23 mouse cellular contexts compared by ENCODE assay signal in genomic region chr4:133687126-133687525, GRCm38 (mm10). TPM values are rescaled to one million over a fixed set of nuclear protein-coding genes. Genes with fewer than 3 reads are reported as not detected.
DNase-seq lines count a peak whose midpoint lies in the region; TF ChIP-seq lines count a peak whose summit lies in the region.
"Had no signal": no experiment of that assay in that cellular context is flagged by ENCODE, and none has a peak within 500 bp of the region (broad histone marks: within the 10 kb centered on the region; RNA-seq: fewer than 3 reads in every experiment).

No protein-coding gene starts in this region.

- H3K36me3 ChIP-seq in CH12.LX (replicated peaks in 1 of 2; ENCODE audit: control insufficient read depth in 1 of 2, insufficient read depth in 1 of 2, low read length in 1 of 2) = peaks cover 89 to 97% of the 10 kb centered on the region in 2 experiments
- peaks cover 0 to 43% of the 10 kb centered on the region in 2 experiments; a peak in 2 of 4 replicates for H3K36me3 ChIP-seq in MEL (ENCODE audit: control insufficient read depth in 1 of 2, insufficient read depth in 2 of 2, low read length in 2 of 2)

- TF ChIP-seq RAD21 in CH12.LX (IDR thresholded peaks at IDR 0.05; ENCODE audit: low read depth, low read length) = no peak
- no peak for TF ChIP-seq RAD21 in MEL (IDR thresholded peaks at IDR 0.05; ENCODE audit: low read depth, low read length)

- TF ChIP-seq CTCF in CH12.LX (conservative IDR thresholded peaks at IDR 0.05 in 1 of 2, IDR thresholded peaks at IDR 0.05 in 1 of 2; ENCODE audit: low read depth in 2 of 2, low read length in 2 of 2) (no peak), MEL (IDR thresholded peaks at IDR 0.05 in 2 of 3, conservative IDR thresholded peaks at IDR 0.05 in 1 of 3; ENCODE audit: control insufficient read depth in 1 of 3, insufficient read depth in 1 of 3, low read depth in 2 of 3, low read length in 3 of 3, poor library complexity in 1 of 3, severe bottlenecking in 1 of 3) (no peak)

- H3K27me3 ChIP-seq in CH12.LX (replicated peaks) (no peaks in the 10 kb centered on the region), MEL (ENCODE audit: control insufficient read depth in 1 of 2, insufficient read depth in 2 of 2, low read length in 2 of 2) (no peaks in the 10 kb centered on the region)
- H3K27me3 ChIP-seq: embryonic facial prominence, embryonic 13.5 days; embryonic facial prominence, embryonic 15.5 days; forebrain, embryonic 12.5 days had no signal

- TF ChIP-seq POLR2A in CH12.LX (IDR thresholded peaks at IDR 0.05; ENCODE audit: low read depth, low read length) = 0 out of 2 replicates have a peak, but pooled peaks have one; percentile 11
- no peak for TF ChIP-seq POLR2A in MEL (IDR thresholded peaks at IDR 0.05; ENCODE audit: control insufficient read depth in 1 of 2, insufficient read depth in 1 of 2, low read depth in 1 of 2, low read length in 2 of 2, poor library complexity in 1 of 2)

- H3K9ac ChIP-seq in CH12.LX (ENCODE audit: insufficient read depth, low read depth) (no peak overlapping the region), MEL (ENCODE audit: control insufficient read depth, low read depth, low read length, poor library complexity, severe bottlenecking) (no peak overlapping the region)
- H3K9ac ChIP-seq: embryonic facial prominence, embryonic 13.5 days; embryonic facial prominence, embryonic 15.5 days; forebrain, embryonic 12.5 days had no signal

- H3K27ac ChIP-seq in CH12.LX (ENCODE audit: insufficient read depth, low read depth) (no peak overlapping the region), MEL (ENCODE audit: control insufficient read depth, low read depth, low read length) (no peak overlapping the region)
- H3K27ac ChIP-seq: embryonic facial prominence, embryonic 13.5 days; embryonic facial prominence, embryonic 15.5 days; forebrain, embryonic 10.5 days; forebrain, embryonic 12.5 days had no signal

- dilution Hi-C loops in CH12.LX (cut with MboI; ENCODE audit: extremely low pct_ligation_motif_present, extremely low pct_unique_long_range_greater_than_20kb, low sequenced_read_pairs) = no loop called here

- H3K4me1 ChIP-seq in CH12.LX (ENCODE audit: control insufficient read depth in 1 of 2, insufficient read depth in 2 of 2) (peaks cover 11 to 21% of the 10 kb centered on the region in 2 experiments), MEL (ENCODE audit: control insufficient read depth in 1 of 2, insufficient read depth in 2 of 2, low read length in 2 of 2) (no peaks in the 10 kb centered on the region)
- H3K4me1 ChIP-seq: forebrain, embryonic 10.5 days had no signal

- TF ChIP-seq EP300 in CH12.LX (IDR thresholded peaks at IDR 0.05; ENCODE audit: low read length) = no peak
- no peak for TF ChIP-seq EP300 in MEL (IDR thresholded peaks at IDR 0.05; ENCODE audit: low read depth in 1 of 2, low read length in 2 of 2)

- no peak overlapping the region for H3K4me2 ChIP-seq in CH12.LX (ENCODE audit: insufficient read depth, low read depth, poor library complexity, severe bottlenecking)
- H3K4me2 ChIP-seq: embryonic facial prominence, embryonic 13.5 days; embryonic facial prominence, embryonic 15.5 days; forebrain, embryonic 12.5 days had no signal

- H3K79me2 ChIP-seq in CH12.LX (replicated peaks; ENCODE audit: control insufficient read depth, extremely low read depth, insufficient read depth, poor library complexity, severe bottlenecking) = peaks cover 13% of the 10 kb centered on the region
- H3K79me2 ChIP-seq in MEL (ENCODE audit: control insufficient read depth, insufficient read depth, low read length, poor library complexity) = peaks cover 1% of the 10 kb centered on the region; the same call in 1 of the 2 replicates

- DNase-seq in CH12.LX (ENCODE audit: extremely low read depth) (no peak), MEL (ENCODE audit: low read depth, low spot score) (no peak), NIH3T3 (ENCODE audit: low read depth) (peak; percentile 58)
- no peak for DNase-seq in frontal cortex, postnatal 10 days (ENCODE audit: low spot score in 2 of 2)
- no peak for DNase-seq in cerebellum, postnatal 14 days
- DNase-seq in kidney, adult 11 months = no peak
- DNase-seq in adrenal gland, postnatal 25 days = no peak
- DNase-seq: adrenal gland, adult 2 months; adrenal gland, postnatal 10 days; adrenal gland, postnatal 36 days; B cell, adult 2 months; cerebellum, adult 11-12 months; cerebellum, adult 2 months; cerebellum, adult 9-10 months; cerebellum, postnatal 10 days; cerebellum, postnatal 36 days; embryo, embryonic 11 days had no signal

- no peak overlapping the region for H3K4me3 ChIP-seq in CH12.LX (replicated peaks in 1 of 3; ENCODE audit: low read depth in 2 of 3, low read length in 2 of 3, poor library complexity in 1 of 3)
- H3K4me3 ChIP-seq in MEL (ENCODE audit: control insufficient read depth in 1 of 2, insufficient read depth in 1 of 2, low read depth in 2 of 2, low read length in 2 of 2) = no peak overlapping the region
- H3K4me3 ChIP-seq: embryonic facial prominence, embryonic 13.5 days; embryonic facial prominence, embryonic 15.5 days; erythroblast, embryonic 14.5 days; forebrain, embryonic 10.5 days; forebrain, embryonic 12.5 days had no signal

- H3K9me3 ChIP-seq in CH12.LX (replicated peaks; ENCODE audit: low read length) (no peaks in the 10 kb centered on the region), MEL (replicated peaks; ENCODE audit: insufficient read depth, low read length) (no peaks in the 10 kb centered on the region)
- H3K9me3 ChIP-seq: embryonic facial prominence, embryonic 13.5 days; embryonic facial prominence, embryonic 15.5 days; forebrain, embryonic 10.5 days; forebrain, embryonic 12.5 days; G1E had no signal

- in situ Hi-C loops in CH12.LX (cut with MboI; ENCODE audit: low pct_ligation_motif_present, low pct_unique_long_range_greater_than_20kb, low sequenced_read_pairs) = no loop called here

TF ChIP-seq in CH12.LX, 34 proteins besides CTCF, POLR2A, EP300 and RAD21 (continues in another document):
- TF ChIP-seq RCOR1 (conservative IDR thresholded peaks at IDR 0.05; ENCODE audit: low read depth, low read length) (no peak), SIN3A (IDR thresholded peaks at IDR 0.05; ENCODE audit: low read length) (no peak), POLR2AphosphoS2 (IDR thresholded peaks at IDR 0.05; ENCODE audit: low read depth, low read length) (no peak), MAX (IDR thresholded peaks at IDR 0.05; ENCODE audit: low read length) (no peak), MYC (IDR thresholded peaks at IDR 0.05; ENCODE audit: low read depth, low read length) (no peak), HCFC1 (IDR thresholded peaks at IDR 0.05; ENCODE audit: low read depth, low read length) (no peak), ZKSCAN1 (IDR thresholded peaks at IDR 0.05; ENCODE audit: borderline replicate concordance, low read depth, low read length) (no peak), PAX5 (IDR thresholded peaks at IDR 0.05; ENCODE audit: low read length) (no peak), CHD2 (IDR thresholded peaks at IDR 0.05; ENCODE audit: low read length) (no peak), MAFK (IDR thresholded peaks at IDR 0.05; ENCODE audit: insufficient replicate concordance, low read length) (no peak), MEF2A (IDR thresholded peaks at IDR 0.05; ENCODE audit: borderline replicate concordance, low read depth, low read length) (no peak), USF2 (conservative IDR thresholded peaks at IDR 0.05; ENCODE audit: low read depth, low read length) (no peak), JUND (conservative IDR thresholded peaks at IDR 0.05; ENCODE audit: low read depth, low read length) (no peak), JUN (IDR thresholded peaks at IDR 0.05; ENCODE audit: insufficient read depth, low read depth, low read length) (no peak), ELF1 (IDR thresholded peaks at IDR 0.05; ENCODE audit: low read depth, low read length) (no peak)

TF ChIP-seq in MEL, 35 proteins besides CTCF, POLR2A, EP300 and RAD21:
- 0 out of 2 replicates have a peak, but pooled peaks have one; percentile 0 for TF ChIP-seq POLR2AphosphoS2 (IDR thresholded peaks at IDR 0.05; ENCODE audit: low read length)
- TF ChIP-seq GABPA (IDR thresholded peaks at IDR 0.05; ENCODE audit: low read depth, low read length) = no peak
- no peak for TF ChIP-seq ZMIZ1 (IDR thresholded peaks at IDR 0.05; ENCODE audit: low read depth, low read length)

RNA-seq across cellular contexts. Expression of gene Pigv, which starts 14.7 kb away (rescaled TPM):
- total RNA-seq in CH12.LX (2012; rRNA removed) (3.7 and 4.3 TPM in 2 replicates), CH12.LX (2014; rRNA removed) (3.6 and 5.0 TPM in 2 replicates), MEL (2012; rRNA removed) (7.9 and 8.5 TPM in 2 replicates)
- polyA plus RNA-seq in CH12.LX (2012; ENCODE audit: insufficient read length, low read depth) (2.9 and 4.0 TPM in 2 replicates), MEL (2012; ENCODE audit: insufficient read depth in 1 of 2, insufficient read length in 2 of 2, low read depth in 1 of 2, low replicate concordance in 2 of 2, missing spikeins in 1 of 2) (10 to 100 TPM in 1 of 2 experiments, not detected in 1; 12.0 TPM)
- 17.1 and 24.6 TPM in 2 replicates for total RNA-seq in adrenal gland, postnatal 25 days (2021)

RNA-seq across cellular contexts. Expression of gene Zdhhc18, which starts 37.2 kb away (rescaled TPM):
- total RNA-seq in CH12.LX (2012; rRNA removed) (20.1 and 24.3 TPM in 2 replicates), CH12.LX (2014; rRNA removed) (13.7 and 15.9 TPM in 2 replicates), MEL (2012; rRNA removed) (6.7 and 6.9 TPM in 2 replicates)
- polyA plus RNA-seq in CH12.LX (2012; ENCODE audit: insufficient read length, low read depth) (31.0 and 31.8 TPM in 2 replicates), MEL (2012; ENCODE audit: insufficient read depth in 1 of 2, insufficient read length in 2 of 2, low read depth in 1 of 2, low replicate concordance in 2 of 2, missing spikeins in 1 of 2) (10 to 100 TPM in 1 of 2 experiments, not detected in 1; 15.6 TPM)
- 20.9 and 23.0 TPM in 2 replicates for total RNA-seq in adrenal gland, postnatal 25 days (2021)

Comparison
In these comparisons a context has a peak if more than half of its experiments do, and no peak if none do; other contexts are left out.
1. Of the 35 proteins assayed by ChIP-seq in both MEL and CH12.LX: peak only in MEL: POLR2AphosphoS2; only in CH12.LX: POLR2A; in both: none; in neither: 33.